Mouse (Mus musculus) right cerebral cortex, postnatal 36 days (tissue): ENCODE measurements around the gene Gm10228.
"Not testable (repeated sequence)": the region's sequence is repeated elsewhere in the genome, so short reads cannot be mapped to it uniquely, and the experiment has no call there.

Experiments used
- DNase-seq, 2 experiments: peaks; one replicate each; pipeline ENCODE4 v3.0.0; 2022; ENCODE audit warnings: low spot score in 2 of 2, mixed read lengths in 1 of 2

Gm10228 gene

DNA sequence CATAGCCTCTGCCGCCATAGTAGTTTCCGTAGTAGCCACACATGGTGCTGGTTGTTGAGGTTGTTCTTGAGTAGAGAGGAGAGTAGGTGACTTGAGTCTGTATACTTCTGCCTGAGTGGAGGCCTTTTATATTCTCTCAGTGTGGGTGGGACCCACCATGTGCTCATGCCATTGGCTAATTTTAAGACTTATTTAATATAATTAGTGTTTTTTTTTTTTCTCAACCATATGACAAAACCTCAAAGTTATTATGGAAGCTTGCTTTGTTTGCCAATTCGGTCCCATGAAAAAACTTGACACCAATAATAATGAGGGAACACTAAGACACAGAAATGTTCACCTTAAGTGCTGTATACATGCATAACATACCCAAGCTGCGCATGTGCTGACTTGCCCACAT, at the start of gene Gm10228:
Gene Gm10228, minus strand, starts transcription at position 101 of the 400 bp plus-strand sequence.
- DNase-seq, result not testable (repeated sequence)

GRCm38 (mm10) chr16:89071041-89071440, 29.8 kb upstream of the Gm10228 start:
- DNase-seq, result not testable (repeated sequence)

DNA sequence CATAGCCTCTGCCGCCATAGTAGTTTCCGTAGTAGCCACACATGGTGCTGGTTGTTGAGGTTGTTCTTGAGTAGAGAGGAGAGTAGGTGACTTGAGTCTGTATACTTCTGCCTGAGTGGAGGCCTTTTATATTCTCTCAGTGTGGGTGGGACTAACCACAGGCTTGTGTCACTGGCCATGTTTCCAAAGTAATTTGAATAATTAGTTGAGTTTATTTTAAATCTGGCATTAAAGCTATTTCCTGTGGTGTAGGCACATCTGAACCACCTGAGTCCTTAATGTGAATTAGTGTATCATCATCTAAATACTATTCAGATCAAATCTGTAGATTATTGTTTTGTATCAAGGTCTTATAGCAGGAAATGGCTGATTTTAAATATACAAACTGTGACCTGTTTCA, 22.6 kb upstream of the Gm10228 start, which contains the start of gene 1110025L11Rik:
Gene 1110025L11Rik, minus strand, starts transcription at position 101 of the 400 bp plus-strand sequence.
- DNase-seq, result not testable (repeated sequence)

DNA sequence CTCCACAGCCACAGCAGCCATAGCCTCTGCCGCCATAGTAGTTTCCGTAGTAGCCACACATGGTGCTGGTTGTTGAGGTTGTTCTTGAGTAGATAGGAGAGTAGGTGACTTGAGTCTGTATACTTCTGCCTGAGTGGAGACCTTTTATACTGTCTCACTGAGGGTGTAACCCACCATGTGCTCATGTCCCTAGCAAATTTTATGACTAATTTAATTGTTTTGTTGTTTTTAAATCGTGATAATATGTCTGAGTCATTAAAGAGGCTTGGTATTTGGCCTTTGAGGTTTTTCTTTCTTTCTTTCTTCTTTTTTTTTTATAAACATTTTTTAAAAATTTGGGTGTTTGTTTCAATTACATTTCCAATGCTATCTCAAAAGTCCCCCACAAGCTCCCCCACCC, 6.5 kb upstream of the Gm10228 start, which contains the start of gene Krtap6-5:
Gene Krtap6-5, minus strand, starts transcription at position 101 of the 400 bp plus-strand sequence.
- no peak for DNase-seq

DNA sequence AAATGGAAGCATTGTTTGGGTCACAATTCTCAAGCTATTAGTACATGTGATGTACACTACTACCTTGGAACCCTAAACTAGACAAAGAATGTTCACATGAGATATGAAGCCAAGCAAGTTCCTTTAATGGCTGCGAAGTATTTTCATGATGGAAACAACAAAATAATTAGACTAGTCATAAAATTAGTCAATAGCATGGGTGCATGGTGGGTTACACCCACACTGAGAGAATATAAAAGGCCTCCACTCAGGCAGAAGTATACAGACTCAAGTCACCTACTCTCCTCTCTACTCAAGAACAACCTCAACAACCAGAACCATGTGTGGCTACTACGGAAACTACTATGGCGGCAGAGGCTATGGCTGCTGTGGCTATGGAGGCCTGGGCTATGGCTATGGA, 9.9 kb downstream of the Gm10228 start, which contains the start of gene Krtap6-1:
Gene Krtap6-1, plus strand, starts transcription at position 301 of the 400 bp plus-strand sequence.
- DNase-seq, result not testable (repeated sequence)

DNA sequence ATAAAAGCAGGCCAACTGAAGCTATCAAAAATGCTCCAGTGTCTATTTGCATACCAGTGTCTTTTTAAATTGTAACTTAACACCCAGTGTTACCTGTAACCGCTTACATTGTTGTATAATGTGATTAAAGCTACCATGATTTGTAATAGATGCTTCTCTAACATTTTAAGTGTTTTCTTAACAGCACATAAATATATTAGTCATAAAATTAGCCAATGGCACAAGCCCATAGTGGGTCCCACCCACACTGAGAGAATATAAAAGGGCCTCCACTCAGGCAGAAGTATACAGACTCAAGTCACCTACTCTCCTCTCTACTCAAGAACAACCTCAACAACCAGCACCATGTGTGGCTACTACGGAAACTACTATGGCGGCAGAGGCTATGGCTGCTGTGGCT, 26.3 kb downstream of the Gm10228 start, which contains the start of gene Gm10229:
Gene Gm10229, plus strand, starts transcription at position 301 of the 400 bp plus-strand sequence.
- DNase-seq, result not testable (repeated sequence)

DNA sequence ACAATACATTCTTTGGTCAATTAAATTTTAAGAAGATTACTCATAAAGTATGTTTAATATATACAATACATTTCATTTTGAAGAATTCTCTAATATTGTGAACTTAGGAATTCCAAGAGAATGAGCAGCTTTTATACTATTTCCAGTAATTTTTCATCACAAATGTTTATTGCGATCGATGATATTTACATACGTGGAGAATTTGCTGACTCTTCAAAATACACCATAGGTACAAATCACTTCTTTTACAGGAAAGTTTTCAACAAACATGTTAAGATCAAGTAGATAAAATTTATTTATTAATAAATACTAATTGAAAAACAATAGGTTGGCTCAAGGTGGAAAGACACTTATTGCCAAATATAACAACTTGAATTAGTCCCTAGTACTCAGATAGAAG, 27.3 kb downstream of the Gm10228 start:
- no peak for DNase-seq

DNA sequence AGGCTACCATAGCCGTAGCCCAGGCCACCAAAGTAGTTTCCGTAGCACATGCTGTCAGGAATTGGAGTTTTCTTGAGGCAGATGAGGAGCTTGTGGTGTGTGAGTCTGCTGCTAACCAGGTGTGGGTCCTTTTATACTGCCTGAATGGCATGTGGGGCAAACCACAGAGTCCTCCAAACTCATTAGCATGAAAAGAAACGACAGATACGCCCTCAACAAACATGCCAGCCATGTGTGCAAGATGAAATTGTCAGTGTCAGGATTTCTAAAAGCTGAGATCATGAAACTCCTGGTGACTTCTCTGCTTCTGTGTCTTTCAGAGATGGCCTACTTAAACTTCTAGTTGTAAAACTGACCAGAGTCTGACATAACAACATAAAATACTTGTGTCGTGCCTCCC, 30.6 kb downstream of the Gm10228 start, which contains the start of gene Krtap22-2:
Gene Krtap22-2, minus strand, starts transcription at position 101 of the 400 bp plus-strand sequence.
- no peak for DNase-seq
